Mouse (Mus musculus): ENCODE results near the gene 4930442H23Rik.
"Not testable (repeated sequence)": the region's sequence is repeated elsewhere in the genome, so short reads cannot be mapped to it uniquely, and the experiment has no call there.

GRCm38 (mm10) chr10:81169411-81169900 lies 14.2 kb downstream of the 4930442H23Rik start:
- not testable (repeated sequence) for TF ChIP-seq CTCF, EP300 (IDR thresholded peaks at IDR 0.05)

Measured in lung, postnatal 0 days (tissue).